Mouse (Mus musculus) midbrain, embryonic 11.5 days (tissue): ENCODE results near the gene Cops3. TPM values are rescaled to one million over a fixed set of nuclear protein-coding genes. Genes with fewer than 3 reads are reported as not detected.
A peak's percentile ranks its signal among the peaks of the same experiment; 100 is the strongest.

Experiments used
- ATAC-seq: fragments of 200-750 bp; cut with Nextera tagmentation; 2 replicates; pipeline ENCODE4 v1.8.0; 2017; ENCODE audit warnings: moderate TSS enrichment, moderate library complexity; ENCODE audit not compliant: low FRiP score
- DNase-seq: peaks from one replicate; pipeline ENCODE4 v3.0.0; 2015; ENCODE audit warnings: low spot score; ENCODE audit errors: missing footprints
- H3K27ac ChIP-seq: fragments of 300-500 bp; sonication (generic); 2 replicates; pipeline ENCODE4 v1.5.1; 2014; ENCODE audit warnings: low read depth, low read length
- H3K27me3 ChIP-seq: fragments of 300-500 bp; sonication (generic); 2 replicates; pipeline ENCODE4 v1.6.1; 2014; ENCODE audit warnings: mild to moderate bottlenecking, low read length, moderate library complexity, mixed read lengths; ENCODE audit not compliant: control insufficient read depth, insufficient read depth
- H3K36me3 ChIP-seq: fragments of 300-500 bp; sonication (generic); 2 replicates; pipeline ENCODE4 v1.6.1; 2014; ENCODE audit warnings: mild to moderate bottlenecking, low read length, moderate library complexity, mixed read lengths; ENCODE audit not compliant: control insufficient read depth, insufficient read depth
- H3K4me1 ChIP-seq: fragments of 300-500 bp; sonication (generic); 2 replicates; pipeline ENCODE4 v1.6.1; 2014; ENCODE audit warnings: low read length; ENCODE audit not compliant: control insufficient read depth, insufficient read depth
- H3K4me2 ChIP-seq: fragments of 300-500 bp; sonication (generic); 2 replicates; pipeline ENCODE4 v1.6.1; 2014; ENCODE audit warnings: mild to moderate bottlenecking, moderate library complexity
- H3K4me3 ChIP-seq: fragments of 300-500 bp; sonication (generic); 2 replicates; pipeline ENCODE4 v1.5.1; 2014; ENCODE audit warnings: low read depth, low read length
- H3K9ac ChIP-seq: fragments of 300-500 bp; sonication (generic); 2 replicates; pipeline ENCODE4 v1.6.1; 2014; ENCODE audit warnings: low read length
- H3K9me3 ChIP-seq: fragments of 300-500 bp; sonication (generic); 2 replicates; pipeline ENCODE4 v1.6.1; 2016; ENCODE audit warnings: low read length; ENCODE audit not compliant: control insufficient read depth
- WGBS: fragments of 180-500 bp; shearing (Covaris S2); extraction: QIAGEN DNeasy Blood & Tissue Kit; methylation state at CpG from one replicate; pipeline ENCODE4 v1.1.7; 2014; 5-methylcytosine and 5-hydroxymethylcytosine counted together
- polyA plus RNA-seq: library from polyadenylated mRNA; unstranded; fragments of >200 nt; fragmentation: Nextera tagmentation; extraction: Ambion mirVana; gene quantifications from 2 replicates; pipeline ENCODE4 v1.2.1, GENCODE M21; 2014

Cops3 gene
- 252 and 256 TPM in 2 replicates for polyA plus RNA-seq

GRCm38 (mm10) chr11:59839459-59840126 lies at the start of gene Cops3:
Cops3 (minus strand) TSS chr11:59839838.
- Histone ChIP-seq H3K27me3 (no peaks in the 10 kb centered on the region), H3K4me1 (peaks cover 15% of the 10 kb centered on the region), H3K36me3 (peaks cover 2% of the 10 kb centered on the region; the same call in 1 of the 2 replicates), H3K4me3 (peak within 1 kb of the TSS; percentile 91), H3K9me3 (no peaks in the 10 kb centered on the region), H3K4me2 (peak within 1 kb of the TSS; percentile 58), H3K9ac (peak within 1 kb of the TSS; percentile 94), H3K27ac (peak within 1 kb of the TSS; percentile 88)
- DNase-seq (peak; percentile 99), ATAC-seq (peak; percentile 97)
- WGBS = 1% methylated on average over 43 of the region's 43 CpGs

DNA sequence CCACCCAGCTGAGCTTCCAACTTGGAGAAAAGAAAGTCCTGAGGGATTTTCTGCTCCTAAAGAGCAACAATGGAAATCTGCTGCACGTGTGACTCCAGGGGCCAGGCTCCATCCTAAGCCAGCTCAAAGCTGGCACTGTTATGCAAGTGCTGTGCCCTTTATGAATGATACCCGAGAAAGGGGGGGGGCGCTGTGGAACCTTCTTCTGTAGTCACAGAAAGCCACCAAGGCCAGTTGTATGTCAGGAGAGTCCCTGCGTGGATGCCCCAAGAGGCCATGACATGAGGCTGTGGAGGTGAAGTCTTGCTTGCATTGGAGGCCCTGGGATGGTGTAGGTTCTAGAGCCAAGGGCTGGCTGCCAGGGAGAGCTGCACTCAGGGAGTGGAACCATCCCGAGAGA lies 48.5 kb upstream of the Cops3 start:
- 71% methylated on average over 5 of the region's 5 CpGs for WGBS

DNA sequence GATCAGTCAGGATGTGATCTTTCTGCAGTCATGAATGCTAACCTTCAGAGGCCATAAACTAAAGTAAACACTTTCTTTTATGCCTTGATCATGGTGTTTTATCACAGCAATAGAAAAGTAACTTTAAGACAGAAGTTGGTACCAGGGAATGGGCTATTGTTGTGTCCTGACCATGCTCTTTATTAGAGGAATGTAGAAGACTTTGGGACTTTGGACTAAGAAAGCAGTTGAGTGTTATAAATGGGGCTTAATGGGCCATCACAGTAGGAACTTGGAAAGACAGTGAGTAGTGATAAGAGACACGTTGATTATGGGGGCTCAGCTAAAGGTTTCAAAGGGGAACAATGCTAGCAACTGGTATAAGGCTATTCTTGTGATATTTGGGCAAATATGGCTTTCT lies 47.3 kb upstream of the Cops3 start:
- WGBS = 83% methylated on average over 1 of the region's 1 CpGs
- no peaks in the 10 kb centered on the region for H3K27me3 ChIP-seq
- no peaks in the 10 kb centered on the region for H3K9me3 ChIP-seq
- ATAC-seq (no peak), DNase-seq (no peak)
- H3K9ac ChIP-seq = no peak overlapping the region
- H3K36me3 ChIP-seq = no peaks in the 10 kb centered on the region
- H3K4me2 ChIP-seq = no peak overlapping the region
- no peak overlapping the region for H3K4me3 ChIP-seq
- H3K27ac ChIP-seq = no peak overlapping the region
- no peaks in the 10 kb centered on the region for H3K4me1 ChIP-seq

More for the DNA sequence above, 48.5 kb upstream of the Cops3 start:
- Histone ChIP-seq H3K4me2 (no peak overlapping the region), H3K36me3 (no peaks in the 10 kb centered on the region), H3K4me3 (no peak overlapping the region), H3K4me1 (no peaks in the 10 kb centered on the region), H3K27me3 (no peaks in the 10 kb centered on the region), H3K9ac (no peak overlapping the region), H3K27ac (no peak overlapping the region), H3K9me3 (no peaks in the 10 kb centered on the region)
- ATAC-seq (no peak), DNase-seq (no peak)

GRCm38 (mm10) chr11:59885217-59885986 lies 45.8 kb upstream of the Cops3 start:
- peak overlapping the region; percentile 22; the same call in 1 of the 2 replicates for H3K27ac ChIP-seq
- ATAC-seq = no peak

GRCm38 (mm10) chr11:59880031-59880430 lies 40.4 kb upstream of the Cops3 start:
- H3K4me3 ChIP-seq = no peak overlapping the region
- 33% methylated on average over 2 of the region's 2 CpGs for WGBS
- H3K27ac ChIP-seq = no peak overlapping the region
- DNase-seq (peak; percentile 98), ATAC-seq (peak; percentile 73; the same call in 1 of the 2 replicates)
- H3K4me2 ChIP-seq = no peak overlapping the region
- H3K9me3 ChIP-seq = no peaks in the 10 kb centered on the region
- peak overlapping the region; percentile 50 for H3K9ac ChIP-seq
- H3K4me1 ChIP-seq = 0 out of 2 replicates have a peak, but pooled peaks cover 3% of the 10 kb centered on the region
- no peaks in the 10 kb centered on the region for H3K27me3 ChIP-seq
- 0 out of 2 replicates have a peak, but pooled peaks cover 3% of the 10 kb centered on the region for H3K36me3 ChIP-seq

More at GRCm38 (mm10) chr11:59885217-59885986, 45.8 kb upstream of the Cops3 start:
- Histone ChIP-seq H3K36me3 (no peaks in the 10 kb centered on the region), H3K27me3 (no peaks in the 10 kb centered on the region), H3K9me3 (no peaks in the 10 kb centered on the region), H3K4me1 (no peaks in the 10 kb centered on the region), H3K9ac (no peak overlapping the region), H3K4me2 (no peak overlapping the region), H3K4me3 (no peak overlapping the region)
- no peak for DNase-seq
- WGBS = 67% methylated on average over 17 of the region's 17 CpGs

DNA sequence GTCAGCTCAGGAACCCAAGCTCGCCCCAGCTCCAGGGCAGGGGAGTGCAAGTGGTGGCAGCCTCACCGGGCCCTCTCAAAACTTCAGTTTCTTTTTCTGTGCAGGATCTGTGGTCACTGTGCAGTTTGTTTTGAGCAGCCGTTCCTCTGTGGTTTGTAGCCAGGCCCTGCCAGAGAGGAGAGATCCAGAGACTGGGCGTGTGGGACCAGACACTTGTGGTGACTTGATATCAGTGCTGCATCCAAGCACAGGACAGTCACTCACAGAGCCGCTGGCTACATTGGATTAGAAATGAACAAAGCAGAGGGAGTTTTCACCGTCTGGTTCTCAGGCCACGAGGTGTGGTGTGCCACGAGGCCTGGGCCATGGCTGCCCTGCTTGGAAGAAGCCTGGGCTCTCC lies 32.5 kb upstream of the Cops3 start:
- peak; percentile 67 for DNase-seq
- Histone ChIP-seq H3K4me3 (no peak overlapping the region), H3K4me1 (peaks cover 8% of the 10 kb centered on the region), H3K36me3 (peaks cover 3% of the 10 kb centered on the region; the same call in 1 of the 2 replicates), H3K9me3 (no peaks in the 10 kb centered on the region), H3K4me2 (no peak overlapping the region), H3K27ac (0 out of 2 replicates have a peak overlapping the region, but pooled peaks have one; percentile 35), H3K27me3 (no peaks in the 10 kb centered on the region), H3K9ac (no peak overlapping the region)
- 80% methylated on average over 8 of the region's 8 CpGs for WGBS
- ATAC-seq = no peak

DNA sequence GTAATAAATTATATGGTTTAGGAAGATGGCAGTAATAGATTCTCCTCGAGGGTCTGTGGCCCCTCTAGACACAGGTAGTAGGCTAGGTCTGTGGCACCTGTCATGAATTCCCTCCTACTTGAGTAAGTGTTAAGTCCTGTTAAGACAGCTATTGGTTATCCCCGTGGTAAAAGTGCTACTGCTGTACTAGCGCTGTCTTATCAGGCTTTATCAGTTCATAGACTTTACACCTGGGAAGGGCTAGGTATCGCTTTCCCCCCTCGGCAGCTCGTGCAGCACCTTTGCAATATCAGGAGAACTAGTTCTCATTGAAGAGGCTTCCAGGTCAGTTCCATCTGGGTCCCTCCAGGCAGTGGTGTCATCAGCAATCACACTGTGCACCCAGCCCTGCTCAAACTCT lies 24.7 kb upstream of the Cops3 start:
- DNase-seq (no peak), ATAC-seq (no peak)
- H3K27ac ChIP-seq = no peak overlapping the region
- H3K27me3 ChIP-seq = no peaks in the 10 kb centered on the region
- H3K4me1 ChIP-seq = peaks cover 3% of the 10 kb centered on the region; the same call in 1 of the 2 replicates
- no peaks in the 10 kb centered on the region for H3K36me3 ChIP-seq
- no peak overlapping the region for H3K4me3 ChIP-seq
- no peaks in the 10 kb centered on the region for H3K9me3 ChIP-seq
- no peak overlapping the region for H3K4me2 ChIP-seq
- WGBS = 93% methylated on average over 6 of the region's 6 CpGs
- H3K9ac ChIP-seq = no peak overlapping the region

GRCm38 (mm10) chr11:59860467-59860866 lies 20.8 kb upstream of the Cops3 start:
- H3K36me3 ChIP-seq = no peaks in the 10 kb centered on the region
- no peaks in the 10 kb centered on the region for H3K27me3 ChIP-seq
- no peaks in the 10 kb centered on the region for H3K9me3 ChIP-seq
- H3K4me1 ChIP-seq = no peaks in the 10 kb centered on the region
- H3K27ac ChIP-seq = no peak overlapping the region
- H3K9ac ChIP-seq = no peak overlapping the region
- no peak for ATAC-seq
- whole genome bisulfite sequencing = 83% methylated on average over 11 of the region's 11 CpGs
- H3K4me2 ChIP-seq = no peak overlapping the region
- no peak overlapping the region for H3K4me3 ChIP-seq
- DNase-seq = no peak

DNA sequence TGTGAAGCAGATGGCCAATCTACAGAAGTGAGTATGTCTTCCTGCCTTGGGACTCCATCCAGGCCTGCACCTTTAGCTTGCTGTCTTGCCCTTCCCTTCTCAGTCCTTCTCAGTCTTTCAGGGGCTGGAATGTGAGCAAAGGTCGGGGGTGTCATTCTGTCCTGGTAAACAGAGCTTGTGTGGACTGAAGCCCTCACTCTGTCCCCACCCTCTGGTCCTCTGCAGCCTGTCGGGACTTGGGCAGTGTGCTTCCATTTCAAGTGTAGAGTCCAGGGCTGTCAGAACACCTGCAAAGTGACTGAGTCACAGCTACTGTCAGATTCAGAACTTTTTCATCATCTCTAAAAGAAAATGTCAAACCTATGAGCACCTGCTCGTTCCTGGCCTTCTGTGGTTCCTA lies 13.2 kb upstream of the Cops3 start:
- no peak for ATAC-seq

More for the DNA sequence above, 13.2 kb upstream of the Cops3 start:
- no peak overlapping the region for H3K27ac ChIP-seq
- WGBS = 82% methylated on average over 3 of the region's 3 CpGs
- DNase-seq = peak; percentile 4
- no peaks in the 10 kb centered on the region for H3K4me1 ChIP-seq
- H3K27me3 ChIP-seq = no peaks in the 10 kb centered on the region
- no peak overlapping the region for H3K9ac ChIP-seq
- H3K4me2 ChIP-seq = no peak overlapping the region
- no peaks in the 10 kb centered on the region for H3K36me3 ChIP-seq
- H3K4me3 ChIP-seq = no peak overlapping the region
- no peaks in the 10 kb centered on the region for H3K9me3 ChIP-seq
